Mouse (Mus musculus) hindbrain, embryonic 15.5 days (tissue): ENCODE data around the gene Hibch. TPM values are rescaled to one million over a fixed set of nuclear protein-coding genes. Genes with fewer than 3 reads are reported as not detected.
"Not testable (repeated sequence)": the region's sequence is repeated elsewhere in the genome, so short reads cannot be mapped to it uniquely, and the experiment has no call there.

Source experiments
- ATAC-seq: fragments of 200-750 bp; cut with Nextera tagmentation; 2 replicates; pipeline ENCODE4 v1.8.0; 2017; ENCODE audit warnings: low read depth, moderate number of reproducible peaks, moderate TSS enrichment; ENCODE audit not compliant: low FRiP score
- H3K27ac ChIP-seq: fragments of 300-500 bp; sonication (generic); replicated peaks from 2 replicates; pipeline ENCODE4 v1.5.1; 2015; ENCODE audit warnings: mild to moderate bottlenecking, inconsistent platforms
- H3K27me3 ChIP-seq: fragments of 300-500 bp; sonication (generic); 2 replicates; pipeline ENCODE4 v1.6.1; 2015; ENCODE audit warnings: control low read depth, inconsistent platforms
- H3K36me3 ChIP-seq: fragments of 300-500 bp; sonication (generic); 2 replicates; pipeline ENCODE4 v1.6.1; 2015; ENCODE audit warnings: control low read depth, inconsistent platforms
- H3K4me1 ChIP-seq: fragments of 300-500 bp; sonication (generic); replicated peaks from 2 replicates; pipeline ENCODE4 v1.6.1; 2015; ENCODE audit warnings: control low read depth, inconsistent platforms
- H3K4me2 ChIP-seq: fragments of 300-500 bp; sonication (generic); 2 replicates; pipeline ENCODE4 v1.6.1; 2015; ENCODE audit warnings: moderate library complexity, mild to moderate bottlenecking, inconsistent platforms
- H3K4me3 ChIP-seq: fragments of 300-500 bp; sonication (generic); 2 replicates; pipeline ENCODE4 v1.5.1; 2015; ENCODE audit warnings: mild to moderate bottlenecking, inconsistent platforms
- H3K9ac ChIP-seq: fragments of 300-500 bp; sonication (generic); 2 replicates; pipeline ENCODE4 v1.6.1; 2015; ENCODE audit warnings: inconsistent platforms
- H3K9me3 ChIP-seq: fragments of 300-500 bp; sonication (generic); 2 replicates; pipeline ENCODE4 v1.6.1; 2016; ENCODE audit warnings: control low read depth, inconsistent platforms
- WGBS: fragments of 180-500 bp; shearing (Covaris S2); methylation state at CpG from one replicate; pipeline ENCODE4 v1.1.7; 2015; 5-methylcytosine and 5-hydroxymethylcytosine counted together
- polyA plus RNA-seq: library from polyadenylated mRNA; unstranded; fragments of >200 nt; fragmentation: Nextera tagmentation; extraction: Ambion mirVana; gene quantifications from 2 replicates; pipeline ENCODE4 v1.2.1, GENCODE M21; 2015

The Hibch gene
- polyA plus RNA-seq, 1 experiment from 2014 or later: 29.6 TPM

DNA sequence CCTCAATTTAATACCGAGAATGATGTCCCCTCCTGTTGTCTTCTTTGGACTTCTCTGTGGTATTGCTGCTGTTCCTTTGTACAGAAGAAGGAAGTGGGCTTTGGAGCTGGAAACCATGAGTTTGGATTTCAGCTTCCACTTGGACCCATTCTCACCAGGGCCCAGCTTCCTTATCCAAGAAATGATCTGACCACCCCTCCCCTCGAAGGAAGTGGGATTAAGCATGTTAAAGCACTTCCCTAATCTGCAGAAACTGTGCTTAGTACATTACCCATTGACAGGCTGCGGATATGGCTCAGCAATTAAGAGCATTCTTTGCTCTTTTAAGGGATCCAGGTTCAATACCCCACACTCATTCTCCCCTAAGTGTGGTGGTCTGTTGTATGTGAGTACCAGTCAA is 65.1 kb downstream of the Hibch start:
- H3K27me3 ChIP-seq: no peaks in the 10 kb centered on the region
- H3K4me3 ChIP-seq: no peak overlapping the region
- no peak overlapping the region for H3K4me2 ChIP-seq
- no peak for ATAC-seq
- no peaks in the 10 kb centered on the region for H3K4me1 ChIP-seq
- 0 out of 2 replicates have a peak, but pooled peaks cover 3% of the 10 kb centered on the region for H3K36me3 ChIP-seq
- no peak overlapping the region for H3K27ac ChIP-seq
- WGBS: 91% methylated on average over 3 of the region's 3 CpGs
- H3K9ac ChIP-seq: no peak overlapping the region
- no peaks in the 10 kb centered on the region for H3K9me3 ChIP-seq

DNA sequence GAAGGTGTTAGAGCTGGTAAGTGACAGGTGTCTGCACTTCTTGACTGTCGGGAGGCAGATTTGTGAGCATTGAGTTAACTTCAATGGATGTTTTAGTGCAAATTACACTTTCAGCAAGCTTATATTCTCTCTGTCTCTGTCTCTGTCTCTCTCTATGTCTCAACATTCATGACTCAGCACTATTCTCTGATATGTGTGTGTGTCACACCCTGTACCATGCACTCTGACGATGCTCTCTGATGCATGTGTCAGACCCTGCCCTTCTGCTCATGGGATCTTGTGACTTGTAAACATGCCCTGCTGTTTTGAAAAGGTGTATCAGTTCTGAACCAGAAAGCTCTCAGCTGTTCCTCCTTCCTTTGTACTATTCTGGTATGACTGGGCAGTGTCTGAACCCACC is 71.9 kb downstream of the Hibch start:
- no peaks in the 10 kb centered on the region for H3K36me3 ChIP-seq
- WGBS: 94% methylated on average over 2 of the region's 2 CpGs
- H3K4me1 ChIP-seq: no peaks in the 10 kb centered on the region
- no peaks in the 10 kb centered on the region for H3K9me3 ChIP-seq
- H3K27me3 ChIP-seq: no peaks in the 10 kb centered on the region
- no peak overlapping the region for H3K27ac ChIP-seq
- H3K9ac ChIP-seq: no peak overlapping the region
- no peak overlapping the region for H3K4me2 ChIP-seq
- H3K4me3 ChIP-seq: no peak overlapping the region
- ATAC-seq: no peak

DNA sequence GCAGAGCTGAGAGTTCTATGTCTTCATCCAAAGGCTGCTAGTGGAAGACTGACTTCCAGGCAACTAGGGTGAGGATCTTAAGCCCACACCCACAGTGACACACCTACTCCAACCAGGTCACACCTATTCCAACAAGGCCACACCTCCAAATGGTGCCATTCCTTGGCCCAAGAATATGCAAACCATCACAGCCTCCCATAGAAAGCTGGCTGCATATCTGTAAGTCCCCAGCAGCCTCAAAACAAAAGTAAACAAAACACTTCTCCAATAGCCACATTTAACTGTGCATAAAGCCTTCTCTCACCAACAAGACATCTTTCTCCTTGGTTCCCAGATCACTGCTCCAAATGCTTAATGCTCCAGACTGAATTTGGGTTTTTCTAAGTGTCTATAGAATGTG is 74.2 kb downstream of the Hibch start:
- not testable (repeated sequence) for ATAC-seq, H3K4me3 ChIP-seq

DNA sequence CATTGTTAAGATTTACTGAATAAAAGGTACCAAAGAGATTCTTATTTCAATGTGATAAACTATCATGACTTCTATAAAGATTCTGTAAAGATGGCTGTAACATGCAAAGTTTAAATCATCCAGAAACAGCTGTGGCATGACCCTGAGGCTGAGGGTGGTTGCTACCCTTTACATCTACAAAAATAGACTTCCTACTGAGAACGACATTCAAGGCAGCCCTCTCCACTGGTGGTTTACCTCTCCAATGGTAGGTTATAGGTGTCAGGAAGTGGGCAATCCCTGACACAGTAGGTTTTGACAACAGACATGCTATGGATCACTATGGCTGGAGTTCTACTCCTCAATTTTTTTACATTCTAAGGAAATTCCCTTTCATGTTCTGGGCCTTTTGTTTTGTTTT is 79.8 kb downstream of the Hibch start:
- not testable (repeated sequence) for H3K4me3 ChIP-seq, ATAC-seq

More for the DNA sequence above, 74.2 kb downstream of the Hibch start:
- not testable (repeated sequence) for H3K36me3 ChIP-seq, H3K4me2 ChIP-seq, H3K4me1 ChIP-seq, H3K9me3 ChIP-seq, H3K27ac ChIP-seq, H3K9ac ChIP-seq, H3K27me3 ChIP-seq

DNA sequence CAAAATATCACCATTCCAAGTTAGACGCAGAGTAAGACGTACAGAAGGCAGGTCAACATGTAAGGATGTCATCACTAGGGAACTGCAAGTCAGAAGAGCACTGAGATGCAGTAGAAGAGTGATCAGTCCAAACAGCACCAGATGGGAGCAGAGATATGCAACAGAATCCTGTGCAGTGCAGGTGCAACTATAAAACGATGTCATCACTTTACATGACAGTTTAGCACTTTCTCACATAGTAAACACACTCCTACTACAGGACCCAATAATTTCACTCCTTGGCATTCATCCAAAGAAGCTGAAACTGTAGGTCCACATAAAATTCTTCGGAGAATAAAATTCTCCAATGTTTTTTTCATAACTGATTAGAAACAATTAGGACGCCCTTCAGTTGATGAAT is 89.8 kb downstream of the Hibch start:
- Histone ChIP-seq H3K4me3 (no peak overlapping the region), H3K9me3 (no peaks in the 10 kb centered on the region), H3K27ac (no peak overlapping the region), H3K27me3 (no peaks in the 10 kb centered on the region), H3K4me1 (no peaks in the 10 kb centered on the region), H3K36me3 (no peaks in the 10 kb centered on the region), H3K4me2 (no peak overlapping the region), H3K9ac (no peak overlapping the region)
- ATAC-seq: no peak
- WGBS: 91% methylated on average over 5 of the region's 5 CpGs

More for the DNA sequence above, 79.8 kb downstream of the Hibch start:
- H3K9me3 ChIP-seq, H3K27ac ChIP-seq, H3K4me2 ChIP-seq, H3K4me1 ChIP-seq, H3K36me3 ChIP-seq, H3K9ac ChIP-seq, H3K27me3 ChIP-seq: not testable (repeated sequence)
- WGBS: no CpG with 5 or more reads among the region's 1 CpGs

DNA sequence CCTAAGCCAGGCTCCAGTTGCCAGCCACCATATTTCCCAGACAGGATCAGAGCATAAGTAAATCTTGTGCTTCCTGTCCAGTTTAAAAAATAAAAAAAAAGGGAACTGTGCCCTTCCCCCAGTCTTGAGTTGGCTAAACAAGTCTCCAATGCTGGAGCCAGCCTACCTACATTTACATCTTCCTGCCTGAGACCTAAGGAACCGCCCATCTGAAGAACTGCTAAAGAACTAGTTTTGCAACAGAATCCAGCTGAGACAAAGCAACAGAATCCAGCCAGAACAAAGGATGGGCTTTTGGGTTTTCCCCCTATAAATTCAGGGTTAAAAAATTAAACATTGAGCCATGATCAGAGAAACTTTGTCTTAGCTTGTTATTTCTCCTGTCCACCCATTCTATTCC is 94.3 kb downstream of the Hibch start:
- Histone ChIP-seq H3K9ac (no peak overlapping the region), H3K36me3 (no peaks in the 10 kb centered on the region), H3K4me3 (no peak overlapping the region), H3K4me1 (no peaks in the 10 kb centered on the region), H3K27ac (no peak overlapping the region), H3K9me3 (no peaks in the 10 kb centered on the region), H3K4me2 (no peak overlapping the region), H3K27me3 (no peaks in the 10 kb centered on the region)
- no peak for ATAC-seq
- WGBS: 100% methylated on average over 1 of the region's 1 CpGs

DNA sequence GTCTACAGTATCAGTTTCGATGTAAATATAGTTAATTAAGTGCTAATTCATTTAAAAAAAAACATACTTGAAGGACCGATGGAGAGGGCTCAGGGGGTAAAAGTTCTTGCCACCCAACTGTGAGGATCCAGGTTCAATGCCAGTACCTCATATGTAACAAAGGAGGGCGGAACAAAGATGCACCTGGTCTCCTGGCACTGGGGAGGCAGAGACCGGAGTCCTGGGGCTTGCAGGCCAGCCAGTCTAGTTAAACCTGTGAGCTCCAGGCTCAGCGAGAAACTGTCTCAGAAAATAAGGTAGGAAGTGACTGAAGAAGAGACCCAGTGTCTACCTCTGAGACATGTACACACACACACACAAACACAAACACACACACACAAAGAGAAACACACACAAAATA is 103.2 kb downstream of the Hibch start:
- no peak overlapping the region for H3K9ac ChIP-seq
- no peak for ATAC-seq
- H3K27ac ChIP-seq: no peak overlapping the region
- H3K4me2 ChIP-seq: no peak overlapping the region
- H3K27me3 ChIP-seq: no peaks in the 10 kb centered on the region
- no peak overlapping the region for H3K4me3 ChIP-seq
- no peaks in the 10 kb centered on the region for H3K9me3 ChIP-seq
- no peaks in the 10 kb centered on the region for H3K36me3 ChIP-seq
- 93% methylated on average over 5 of the region's 5 CpGs for WGBS
- H3K4me1 ChIP-seq: peaks cover 9% of the 10 kb centered on the region

DNA sequence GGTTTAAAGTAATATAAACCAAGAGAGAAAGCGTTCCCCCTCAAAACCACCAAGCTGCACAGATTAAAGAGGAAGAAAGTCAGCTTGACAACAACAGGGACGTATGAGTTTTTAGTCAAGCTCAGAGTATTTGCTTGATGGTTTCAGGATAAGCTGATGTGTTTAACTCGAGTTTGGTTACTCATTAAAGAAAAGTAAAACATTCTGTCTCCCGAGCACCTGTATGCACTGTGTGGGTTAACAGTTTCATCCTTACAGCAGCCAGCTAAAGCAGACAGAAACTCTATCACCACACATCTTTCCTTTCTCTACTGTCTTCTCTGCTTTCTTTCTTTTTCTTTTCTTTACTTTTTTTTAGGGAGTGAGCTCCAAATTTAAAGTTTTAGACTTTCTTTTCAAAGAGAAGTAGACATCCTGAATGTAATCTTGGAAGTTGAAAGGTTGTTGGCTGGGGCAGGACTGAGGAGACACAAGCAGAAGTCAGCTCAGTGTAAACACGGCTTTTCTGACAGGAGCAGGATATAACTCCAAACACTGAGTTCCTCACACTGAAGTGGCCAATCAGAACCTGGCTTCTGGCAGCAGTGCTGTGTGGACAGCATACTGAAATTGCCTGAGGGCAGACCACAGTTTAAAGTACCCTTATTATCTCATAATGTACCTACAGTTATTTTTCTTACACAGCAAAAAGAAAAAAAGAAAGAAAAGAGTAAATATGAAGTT is 106.6 kb downstream of the Hibch start:
- 59% methylated on average over 5 of the region's 5 CpGs for WGBS

DNA sequence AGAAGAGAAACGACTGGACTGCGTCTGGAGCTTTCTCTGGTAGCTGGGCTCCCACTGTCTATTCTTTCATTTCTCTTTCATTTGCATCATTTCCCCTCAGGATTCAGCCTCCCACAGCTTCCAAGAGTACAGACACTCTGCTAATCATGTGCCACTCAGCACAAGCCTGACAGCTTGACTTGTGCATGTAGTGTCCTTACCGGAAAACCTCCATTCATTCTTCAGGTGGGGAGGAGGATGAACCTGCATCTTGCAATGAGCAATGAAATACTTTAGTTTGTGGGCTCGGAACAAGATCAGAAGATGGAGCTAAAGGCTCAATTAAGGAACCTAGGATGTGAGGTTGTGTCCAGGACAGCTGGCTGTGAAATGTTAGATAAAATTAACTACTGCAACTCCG is 107.4 kb downstream of the Hibch start:
- peak overlapping the region; percentile 99 for H3K4me2 ChIP-seq
- peak; percentile 7 for ATAC-seq
- 2% methylated on average over 5 of the region's 5 CpGs for WGBS
- no peaks in the 10 kb centered on the region for H3K36me3 ChIP-seq
- peak overlapping the region; percentile 67 for H3K4me3 ChIP-seq
- no peaks in the 10 kb centered on the region for H3K27me3 ChIP-seq
- H3K9me3 ChIP-seq: no peaks in the 10 kb centered on the region
- peak overlapping the region; percentile 61 for H3K9ac ChIP-seq
- peaks cover 13% of the 10 kb centered on the region for H3K4me1 ChIP-seq
- H3K27ac ChIP-seq: no peak overlapping the region

More for the DNA sequence above, 106.6 kb downstream of the Hibch start:
- Histone ChIP-seq H3K4me2 (peak overlapping the region; percentile 99), H3K27me3 (no peaks in the 10 kb centered on the region), H3K36me3 (no peaks in the 10 kb centered on the region), H3K4me3 (no peak overlapping the region), H3K27ac (no peak overlapping the region), H3K9ac (no peak overlapping the region), H3K9me3 (no peaks in the 10 kb centered on the region), H3K4me1 (peaks cover 13% of the 10 kb centered on the region)
- no peak for ATAC-seq

DNA sequence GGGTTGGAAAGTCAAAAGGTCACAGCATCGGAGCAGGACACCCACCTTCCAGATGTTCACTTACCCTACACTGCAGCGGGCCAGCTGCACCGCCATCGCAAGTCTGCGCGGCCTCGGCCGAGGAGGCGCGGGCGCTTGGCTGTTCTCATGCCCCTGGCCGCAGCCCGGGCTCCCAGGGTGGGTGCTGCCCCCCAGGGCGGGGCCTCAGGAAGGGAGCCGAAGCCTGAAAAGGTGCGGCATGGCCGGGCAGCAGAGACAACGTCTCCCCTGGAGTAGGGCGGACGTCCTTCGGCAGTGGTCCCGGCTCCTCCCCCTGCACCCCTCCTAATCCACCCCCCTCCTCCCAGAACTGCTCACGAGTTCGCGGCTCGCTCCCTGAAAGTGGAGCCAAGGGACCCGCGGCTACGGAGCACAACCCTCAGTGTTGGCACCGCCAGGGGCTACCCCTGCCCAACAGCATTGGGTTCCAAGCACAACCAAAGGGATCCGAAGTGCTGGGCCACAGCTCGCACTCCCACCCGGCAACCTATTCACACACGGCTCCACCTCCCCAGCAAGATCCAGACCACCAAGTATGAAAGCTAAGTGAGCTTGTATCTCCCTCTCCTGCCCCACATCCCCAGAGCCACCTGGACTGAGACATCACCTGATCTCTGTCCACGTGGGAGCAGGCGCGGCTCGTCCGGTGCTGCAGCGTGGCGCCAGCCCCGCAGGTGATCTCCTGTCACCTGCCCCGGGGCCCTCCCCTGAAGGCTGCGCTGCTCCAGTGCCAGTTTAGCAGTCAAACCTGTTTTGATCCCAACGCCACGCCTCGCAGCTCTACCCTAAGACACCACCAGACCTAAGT is 108.0 kb downstream of the Hibch start:
- peak overlapping the region; percentile 61 for H3K9ac ChIP-seq
- WGBS: under 1% methylated on average over 47 of the region's 47 CpGs
- peak; percentile 88 for ATAC-seq
- H3K9me3 ChIP-seq: no peaks in the 10 kb centered on the region
- no peak overlapping the region for H3K27ac ChIP-seq
- H3K4me1 ChIP-seq: peaks cover 13% of the 10 kb centered on the region
- H3K27me3 ChIP-seq: no peaks in the 10 kb centered on the region
- H3K4me2 ChIP-seq: peak overlapping the region; percentile 99
- H3K36me3 ChIP-seq: no peaks in the 10 kb centered on the region
- peak overlapping the region; percentile 67 for H3K4me3 ChIP-seq

DNA sequence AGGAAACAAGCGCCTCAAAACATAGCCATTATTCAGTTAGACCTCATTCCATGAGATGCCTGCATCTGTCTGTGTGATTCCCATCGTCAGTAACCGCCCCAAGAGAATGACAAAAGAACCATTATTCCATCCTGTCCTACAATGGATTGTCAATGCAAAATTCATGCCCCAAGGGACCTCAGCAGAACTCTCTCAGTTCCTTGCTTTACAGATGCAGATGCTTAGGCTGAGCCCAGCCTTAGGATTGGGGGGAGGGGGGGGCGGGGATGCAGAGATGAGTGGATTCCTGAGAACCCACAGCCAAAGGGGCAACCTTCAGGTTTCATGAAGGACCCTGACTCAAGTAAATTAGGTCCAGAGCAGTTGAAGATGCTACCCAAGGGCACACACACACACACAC is 108.8 kb downstream of the Hibch start:
- H3K9ac ChIP-seq: no peak overlapping the region
- peak overlapping the region; percentile 67 for H3K4me3 ChIP-seq
- no peaks in the 10 kb centered on the region for H3K36me3 ChIP-seq
- 4% methylated on average over 4 of the region's 4 CpGs for WGBS
- no peaks in the 10 kb centered on the region for H3K9me3 ChIP-seq
- 0 out of 2 replicates have a peak, but pooled peaks have one; percentile 31 for ATAC-seq
- no peak overlapping the region for H3K27ac ChIP-seq
- peaks cover 13% of the 10 kb centered on the region for H3K4me1 ChIP-seq
- peak overlapping the region; percentile 99 for H3K4me2 ChIP-seq
- H3K27me3 ChIP-seq: no peaks in the 10 kb centered on the region

DNA sequence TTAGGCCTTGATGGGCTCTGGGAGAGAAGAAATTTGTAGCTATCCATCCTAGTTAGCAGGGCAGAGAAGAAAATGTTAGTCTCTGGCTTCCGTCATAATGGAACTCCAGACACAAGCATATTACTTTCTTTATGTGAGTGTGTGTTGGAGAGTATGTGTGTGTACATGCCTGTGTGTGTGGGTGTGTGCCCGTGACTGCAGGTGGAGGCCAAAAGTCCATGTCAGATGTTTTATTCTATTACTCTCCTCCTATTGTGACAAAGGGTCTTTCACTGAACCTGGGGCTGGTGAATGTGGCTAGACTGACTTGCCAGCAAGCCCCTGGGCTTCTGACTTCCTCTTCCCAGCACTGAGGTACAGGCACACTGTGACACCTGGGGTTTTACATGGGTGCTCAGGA is 109.7 kb downstream of the Hibch start:
- no peak overlapping the region for H3K27ac ChIP-seq
- no peak overlapping the region for H3K9ac ChIP-seq
- no peaks in the 10 kb centered on the region for H3K9me3 ChIP-seq
- no peak overlapping the region for H3K4me3 ChIP-seq
- H3K27me3 ChIP-seq: no peaks in the 10 kb centered on the region
- no peak overlapping the region for H3K4me2 ChIP-seq
- peaks cover 13% of the 10 kb centered on the region for H3K4me1 ChIP-seq
- WGBS: 74% methylated on average over 2 of the region's 2 CpGs
- H3K36me3 ChIP-seq: no peaks in the 10 kb centered on the region
- ATAC-seq: no peak
